Mouse (Mus musculus): Measurements from ENCODE around the gene Lactbl1.

Lactbl1 gene

GRCm38 (mm10) chr4:136636983-136637562, 14.7 kb downstream of the Lactbl1 start:
- no peak for DNase-seq (ENCODE audit: low read depth, low spot score)

- DNase-seq (ENCODE audit: low read depth, low spot score), result no peak
Observed at GRCm38 (mm10) chr4:136637563-136638229, 15.3 kb downstream of the Lactbl1 start.

GRCm38 (mm10) chr4:136638230-136638750, 15.9 kb downstream of the Lactbl1 start:
- no peak for DNase-seq (ENCODE audit: low read depth, low spot score)

GRCm38 (mm10) chr4:136638890-136639289, 16.5 kb downstream of the Lactbl1 start:
- no peak for DNase-seq (ENCODE audit: low read depth, low spot score)

- DNase-seq (ENCODE audit: low read depth, low spot score), result peak; percentile 73
Observed at GRCm38 (mm10) chr4:136648922-136649479, 26.6 kb downstream of the Lactbl1 start.

- no peak for DNase-seq (ENCODE audit: low read depth, low spot score)
Observed at GRCm38 (mm10) chr4:136649480-136650196, 27.2 kb downstream of the Lactbl1 start.

- DNase-seq (ENCODE audit: low read depth, low spot score), result no peak
Observed at GRCm38 (mm10) chr4:136650261-136650660, 27.8 kb downstream of the Lactbl1 start.

- DNase-seq (ENCODE audit: low read depth, low spot score), result peak; percentile 46
Observed at GRCm38 (mm10) chr4:136651357-136651811, 29.0 kb downstream of the Lactbl1 start.

- DNase-seq (ENCODE audit: low read depth, low spot score), result no peak
Observed at GRCm38 (mm10) chr4:136651882-136652527, 29.6 kb downstream of the Lactbl1 start.

- no peak for DNase-seq (ENCODE audit: low read depth, low spot score)
Observed at GRCm38 (mm10) chr4:136652528-136652910, 30.1 kb downstream of the Lactbl1 start.

GRCm38 (mm10) chr4:136653019-136653418, 30.6 kb downstream of the Lactbl1 start:
- DNase-seq (ENCODE audit: low read depth, low spot score), result no peak

GRCm38 (mm10) chr4:136653692-136654234, 31.3 kb downstream of the Lactbl1 start:
- no peak for DNase-seq (ENCODE audit: low read depth, low spot score)

GRCm38 (mm10) chr4:136657914-136658313, 35.5 kb downstream of the Lactbl1 start:
- DNase-seq (ENCODE audit: low read depth, low spot score), result no peak

GRCm38 (mm10) chr4:136665068-136665467, 42.6 kb downstream of the Lactbl1 start:
- DNase-seq (ENCODE audit: low read depth, low spot score), result no peak

GRCm38 (mm10) chr4:136666002-136666401, 43.6 kb downstream of the Lactbl1 start:
- no peak for DNase-seq (ENCODE audit: low read depth, low spot score)

GRCm38 (mm10) chr4:136667757-136668156, 45.3 kb downstream of the Lactbl1 start:
- DNase-seq (ENCODE audit: low read depth, low spot score), result no peak

GRCm38 (mm10) chr4:136672335-136673090, 50.1 kb downstream of the Lactbl1 start:
- DNase-seq (ENCODE audit: low read depth, low spot score), result no peak

- no peak for DNase-seq (ENCODE audit: low read depth, low spot score)
Observed at GRCm38 (mm10) chr4:136675439-136675838, 53.0 kb downstream of the Lactbl1 start.

- DNase-seq (ENCODE audit: low read depth, low spot score), result peak; percentile 69
Observed at GRCm38 (mm10) chr4:136678480-136678879, 56.1 kb downstream of the Lactbl1 start.

- no peak for DNase-seq (ENCODE audit: low read depth, low spot score)
Observed at GRCm38 (mm10) chr4:136679221-136679620, 56.8 kb downstream of the Lactbl1 start.

GRCm38 (mm10) chr4:136680641-136681040, 58.2 kb downstream of the Lactbl1 start:
- DNase-seq (ENCODE audit: low read depth, low spot score), result no peak

All from embryo, embryonic 11.5 days (tissue).